Mouse (Mus musculus): ENCODE measurements around the gene Gpa33. TPM values are rescaled to one million over a fixed set of nuclear protein-coding genes. Genes with fewer than 3 reads are reported as not detected.
A peak's percentile ranks its signal among the peaks of the same experiment; 100 is the strongest.

Gpa33 gene
- polyA plus RNA-seq, 1 experiment: 0.14 TPM

- DNase-seq (ENCODE audit: low read depth): no peak
Measured at GRCm38 (mm10) chr1:166115719-166116118, 14.3 kb upstream of the Gpa33 start.

GRCm38 (mm10) chr1:166117866-166118639 lies 12.0 kb upstream of the Gpa33 start:
- peak; percentile 60 for DNase-seq (ENCODE audit: low read depth)
- TF ChIP-seq CTCF (IDR thresholded peaks at IDR 0.05; ENCODE audit: borderline replicate concordance, extremely low read depth, insufficient read depth, insufficient read length) (no peak), POLR2A (IDR thresholded peaks at IDR 0.05; ENCODE audit: borderline replicate concordance, extremely low read depth, insufficient read depth, insufficient read length, poor library complexity, severe bottlenecking) (no peak)

More at GRCm38 (mm10) chr1:166115719-166116118, 14.3 kb upstream of the Gpa33 start:
- TF ChIP-seq POLR2A (IDR thresholded peaks at IDR 0.05; ENCODE audit: borderline replicate concordance, extremely low read depth, insufficient read depth, insufficient read length, poor library complexity, severe bottlenecking): no peak
- no peak for TF ChIP-seq CTCF (IDR thresholded peaks at IDR 0.05; ENCODE audit: borderline replicate concordance, extremely low read depth, insufficient read depth, insufficient read length)

GRCm38 (mm10) chr1:166122114-166122513 lies 7.9 kb upstream of the Gpa33 start:
- no peak for TF ChIP-seq POLR2A (IDR thresholded peaks at IDR 0.05; ENCODE audit: borderline replicate concordance, extremely low read depth, insufficient read depth, insufficient read length, poor library complexity, severe bottlenecking)
- TF ChIP-seq CTCF (IDR thresholded peaks at IDR 0.05; ENCODE audit: borderline replicate concordance, extremely low read depth, insufficient read depth, insufficient read length): no peak
- DNase-seq (ENCODE audit: low read depth): no peak

- no peak for DNase-seq (ENCODE audit: low read depth)
- no peak for TF ChIP-seq POLR2A (IDR thresholded peaks at IDR 0.05; ENCODE audit: borderline replicate concordance, extremely low read depth, insufficient read depth, insufficient read length, poor library complexity, severe bottlenecking)
- TF ChIP-seq CTCF (IDR thresholded peaks at IDR 0.05; ENCODE audit: borderline replicate concordance, extremely low read depth, insufficient read depth, insufficient read length): no peak; the same call in 1 of the 2 replicates
Measured at GRCm38 (mm10) chr1:166123045-166123444, 7.0 kb upstream of the Gpa33 start.

- TF ChIP-seq CTCF (IDR thresholded peaks at IDR 0.05; ENCODE audit: borderline replicate concordance, extremely low read depth, insufficient read depth, insufficient read length): no peak
- no peak for TF ChIP-seq POLR2A (IDR thresholded peaks at IDR 0.05; ENCODE audit: borderline replicate concordance, extremely low read depth, insufficient read depth, insufficient read length, poor library complexity, severe bottlenecking)
- DNase-seq (ENCODE audit: low read depth): no peak
Measured at GRCm38 (mm10) chr1:166123751-166124150, 6.3 kb upstream of the Gpa33 start.

GRCm38 (mm10) chr1:166124932-166125593 lies 5.0 kb upstream of the Gpa33 start:
- TF ChIP-seq CTCF (IDR thresholded peaks at IDR 0.05; ENCODE audit: borderline replicate concordance, extremely low read depth, insufficient read depth, insufficient read length): no peak
- no peak for TF ChIP-seq POLR2A (IDR thresholded peaks at IDR 0.05; ENCODE audit: borderline replicate concordance, extremely low read depth, insufficient read depth, insufficient read length, poor library complexity, severe bottlenecking)

GRCm38 (mm10) chr1:166126290-166126689 lies 3.7 kb upstream of the Gpa33 start:
- DNase-seq (ENCODE audit: low read depth): no peak
- TF ChIP-seq POLR2A (IDR thresholded peaks at IDR 0.05; ENCODE audit: borderline replicate concordance, extremely low read depth, insufficient read depth, insufficient read length, poor library complexity, severe bottlenecking): no peak
- no peak for TF ChIP-seq CTCF (IDR thresholded peaks at IDR 0.05; ENCODE audit: borderline replicate concordance, extremely low read depth, insufficient read depth, insufficient read length)

More at GRCm38 (mm10) chr1:166124932-166125593, 5.0 kb upstream of the Gpa33 start:
- no peak for DNase-seq (ENCODE audit: low read depth)

GRCm38 (mm10) chr1:166126795-166127194 lies 3.2 kb upstream of the Gpa33 start:
- DNase-seq (ENCODE audit: low read depth): no peak
- TF ChIP-seq CTCF (IDR thresholded peaks at IDR 0.05; ENCODE audit: borderline replicate concordance, extremely low read depth, insufficient read depth, insufficient read length): no peak
- TF ChIP-seq POLR2A (IDR thresholded peaks at IDR 0.05; ENCODE audit: borderline replicate concordance, extremely low read depth, insufficient read depth, insufficient read length, poor library complexity, severe bottlenecking): no peak

- DNase-seq (ENCODE audit: low read depth): no peak
- TF ChIP-seq POLR2A (IDR thresholded peaks at IDR 0.05; ENCODE audit: borderline replicate concordance, extremely low read depth, insufficient read depth, insufficient read length, poor library complexity, severe bottlenecking) (no peak), CTCF (IDR thresholded peaks at IDR 0.05; ENCODE audit: borderline replicate concordance, extremely low read depth, insufficient read depth, insufficient read length) (no peak)
Measured at GRCm38 (mm10) chr1:166127719-166128118, 2.3 kb upstream of the Gpa33 start, which contains the start of gene Dusp27. Gene Dusp27, minus strand, starts transcription at chr1:166127922.

GRCm38 (mm10) chr1:166128551-166128950 lies 1.5 kb upstream of the Gpa33 start:
- no peak for TF ChIP-seq POLR2A (IDR thresholded peaks at IDR 0.05; ENCODE audit: borderline replicate concordance, extremely low read depth, insufficient read depth, insufficient read length, poor library complexity, severe bottlenecking)
- TF ChIP-seq CTCF (IDR thresholded peaks at IDR 0.05; ENCODE audit: borderline replicate concordance, extremely low read depth, insufficient read depth, insufficient read length): no peak
- DNase-seq (ENCODE audit: low read depth): no peak

- TF ChIP-seq CTCF (IDR thresholded peaks at IDR 0.05; ENCODE audit: borderline replicate concordance, extremely low read depth, insufficient read depth, insufficient read length) (no peak), POLR2A (IDR thresholded peaks at IDR 0.05; ENCODE audit: borderline replicate concordance, extremely low read depth, insufficient read depth, insufficient read length, poor library complexity, severe bottlenecking) (no peak)
- no peak for DNase-seq (ENCODE audit: low read depth)
Measured at GRCm38 (mm10) chr1:166132367-166132766, 2.3 kb downstream of the Gpa33 start.
